Mouse (Mus musculus): ENCODE measurements around the gene Hps4.
"Not testable (repeated sequence)": the region's sequence is repeated elsewhere in the genome, so short reads cannot be mapped to it uniquely, and the experiment has no call there.

Gene Hps4

DNA sequence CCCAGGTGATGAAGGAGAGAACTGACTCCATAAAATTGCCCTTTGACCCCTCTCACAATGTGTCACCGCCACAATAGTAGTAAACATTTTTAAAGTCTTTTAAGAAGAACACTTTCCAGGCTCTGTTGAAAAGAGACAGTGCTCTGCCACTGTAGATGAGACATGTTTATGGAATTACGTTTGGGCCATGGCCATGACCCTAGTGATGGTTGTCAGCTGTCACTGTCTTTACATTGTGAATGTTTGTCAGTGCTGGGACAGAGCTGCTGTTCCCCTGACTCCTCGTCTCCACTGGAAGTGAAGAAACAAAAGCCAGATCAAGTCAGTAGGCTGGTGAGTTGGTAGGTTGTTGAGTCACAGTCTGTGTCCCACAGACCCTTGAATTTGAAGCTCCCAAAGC, 59.6 kb downstream of the Hps4 start:
- DNase-seq (ENCODE audit: low spot score) = no peak

DNA sequence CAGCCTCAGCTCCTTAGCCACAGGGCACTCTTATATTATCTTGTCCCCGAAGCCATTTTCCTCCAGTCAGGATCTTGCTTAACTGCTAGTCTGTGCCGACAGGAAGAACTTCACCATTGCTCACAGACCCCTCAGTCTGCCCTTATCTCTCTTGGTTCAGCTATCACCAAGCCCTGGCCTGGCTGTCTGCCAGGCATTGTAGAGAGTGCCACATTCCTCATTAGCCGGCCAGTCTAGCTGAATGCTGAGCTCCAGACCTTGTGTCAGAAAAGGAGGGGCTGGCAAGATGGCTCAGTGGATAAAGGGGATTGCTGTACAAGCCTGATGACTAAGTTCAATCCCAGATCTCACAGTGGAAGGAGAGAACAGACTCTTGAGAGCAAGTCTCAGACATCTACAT, 63.1 kb downstream of the Hps4 start:
- DNase-seq (ENCODE audit: low spot score) = no peak

DNA sequence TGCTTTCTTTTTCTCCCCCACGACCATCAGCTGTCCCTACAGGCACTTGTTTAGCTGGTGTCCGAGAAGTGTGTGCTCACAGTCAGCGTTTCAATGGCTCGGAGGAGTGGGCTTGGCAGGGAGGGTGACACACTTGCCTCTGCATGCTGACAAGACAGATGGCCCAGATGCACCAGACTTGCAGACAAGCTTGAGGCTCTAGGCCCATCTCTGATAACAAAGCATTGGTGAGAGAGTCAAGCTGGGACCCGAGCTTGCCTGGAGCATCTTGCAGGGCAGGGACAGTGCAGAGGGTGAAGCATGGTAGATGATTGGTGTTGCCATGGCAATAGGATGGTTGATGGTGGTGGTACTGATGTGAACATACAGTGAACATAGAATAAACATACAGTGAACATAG, 66.4 kb downstream of the Hps4 start:
- DNase-seq (ENCODE audit: low spot score) = no peak

DNA sequence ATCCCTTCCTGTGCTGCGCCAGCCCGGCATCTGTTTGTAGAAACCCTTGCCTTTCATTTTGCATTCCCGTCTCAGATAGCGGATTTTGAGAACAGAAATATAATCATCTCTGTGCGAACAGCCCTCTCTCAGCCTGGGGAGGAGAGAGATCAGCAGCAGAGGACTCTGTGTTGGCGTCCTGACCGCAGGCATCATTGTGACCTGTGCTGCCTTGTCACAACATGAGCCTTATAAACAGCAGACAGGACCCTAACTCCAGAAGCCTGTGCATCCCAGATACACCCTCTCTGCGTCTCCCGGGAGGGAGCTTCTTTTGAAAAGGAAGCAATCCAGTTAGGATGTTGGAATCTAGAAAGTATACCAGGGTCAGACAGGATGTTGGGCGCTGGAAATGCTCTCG, 68.2 kb downstream of the Hps4 start:
- DNase-seq (ENCODE audit: low spot score) = no peak

DNA sequence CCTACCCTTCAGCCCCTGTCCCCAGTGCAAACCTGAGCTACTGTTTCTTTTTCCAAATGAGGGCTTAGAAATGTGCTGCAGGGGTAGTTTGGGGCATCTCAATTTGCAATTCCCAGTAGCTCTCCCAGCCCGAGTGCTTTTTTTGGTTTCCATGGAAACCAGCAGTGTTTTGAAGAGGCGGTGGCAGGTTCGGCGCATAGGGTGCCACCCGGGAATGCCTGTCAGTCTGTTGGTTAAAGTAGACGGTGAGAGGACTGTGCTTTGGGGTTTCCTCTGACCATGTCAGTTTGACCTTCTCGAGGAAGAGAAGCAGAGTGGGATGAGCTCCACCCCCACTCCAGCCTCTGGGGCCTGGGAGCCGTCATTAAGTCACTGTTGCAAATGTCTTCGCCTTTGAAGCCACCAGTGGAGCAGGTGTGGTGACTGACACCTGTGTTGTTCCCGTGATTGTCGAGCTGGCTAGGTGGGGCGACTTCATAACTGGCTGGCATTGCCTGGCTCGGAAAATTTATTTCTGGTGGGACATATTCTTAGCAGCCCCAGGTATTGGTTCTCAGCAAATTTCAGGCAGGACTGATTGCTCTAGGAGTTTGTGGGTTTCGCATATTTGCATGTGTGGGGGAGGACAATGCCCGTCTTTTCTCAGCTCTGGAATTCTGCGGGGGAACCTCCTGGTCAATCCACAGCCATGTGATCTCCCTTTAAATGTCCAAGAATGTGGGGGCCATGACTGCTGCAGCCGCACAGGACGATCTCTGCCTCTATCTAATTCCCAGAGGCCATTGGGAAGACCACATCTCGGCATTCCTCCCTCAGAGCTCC, 68.8 kb downstream of the Hps4 start:
- DNase-seq (ENCODE audit: low spot score) = no peak

DNA sequence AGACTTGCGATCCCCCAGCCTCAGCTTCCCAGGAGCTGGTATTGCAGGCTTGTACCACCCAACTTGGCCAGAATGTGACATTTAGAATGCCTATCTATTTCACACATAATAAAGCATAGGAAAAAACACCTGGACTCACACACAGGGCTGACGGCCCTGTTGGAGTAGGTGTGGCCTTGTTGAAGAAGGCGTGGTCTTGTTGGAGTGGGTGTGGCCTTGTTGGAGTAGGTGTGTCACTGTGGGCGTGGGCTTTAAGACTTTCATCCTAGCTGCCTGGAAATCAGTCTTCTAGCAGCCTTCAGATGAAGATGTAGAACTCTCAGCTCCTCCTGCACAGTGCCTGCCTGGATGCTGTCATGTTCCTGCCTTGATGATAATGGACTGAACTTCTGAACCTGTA, 69.9 kb downstream of the Hps4 start:
- not testable (repeated sequence) for DNase-seq (ENCODE audit: low spot score)

DNA sequence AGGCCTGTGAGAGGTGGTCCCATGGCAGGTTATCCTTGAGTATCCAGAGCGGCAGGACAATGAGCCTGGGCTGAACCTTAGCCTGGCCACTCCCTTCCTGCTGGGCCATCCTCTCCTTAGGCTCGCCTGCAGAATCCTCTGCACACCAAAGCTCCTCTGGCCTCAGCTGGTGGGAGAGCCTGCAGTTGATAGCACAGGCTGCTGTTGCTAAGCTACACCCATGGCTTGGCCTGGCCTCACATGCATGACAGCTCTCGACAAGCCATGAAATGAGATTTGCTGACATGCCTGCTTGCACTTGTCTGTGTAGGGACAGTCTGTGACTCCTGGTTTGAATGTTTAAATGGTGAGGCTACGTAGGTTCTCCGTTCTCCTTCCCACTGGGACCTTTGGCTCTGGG, 73.8 kb downstream of the Hps4 start:
- no peak for DNase-seq (ENCODE audit: low spot score)

DNA sequence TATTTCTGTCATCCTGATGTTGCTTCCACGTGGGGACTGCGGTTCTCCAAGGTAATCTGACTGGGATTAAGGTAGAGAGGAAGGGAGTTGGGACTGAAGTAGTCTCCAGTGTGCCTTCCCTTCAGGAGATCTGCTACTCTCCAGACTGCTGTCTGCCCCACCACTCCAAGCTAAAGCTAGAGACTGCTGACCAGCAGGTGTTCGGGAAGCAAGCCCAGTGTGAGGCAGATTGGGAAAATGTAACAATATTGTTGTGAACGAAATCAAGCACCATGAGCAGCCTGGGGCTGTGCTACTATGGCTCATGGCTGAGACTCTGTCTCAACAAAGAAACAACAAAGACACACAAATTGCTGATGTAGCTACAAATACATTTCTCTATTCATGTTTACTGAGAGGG, 75.1 kb downstream of the Hps4 start:
- no peak for DNase-seq (ENCODE audit: low spot score)

DNA sequence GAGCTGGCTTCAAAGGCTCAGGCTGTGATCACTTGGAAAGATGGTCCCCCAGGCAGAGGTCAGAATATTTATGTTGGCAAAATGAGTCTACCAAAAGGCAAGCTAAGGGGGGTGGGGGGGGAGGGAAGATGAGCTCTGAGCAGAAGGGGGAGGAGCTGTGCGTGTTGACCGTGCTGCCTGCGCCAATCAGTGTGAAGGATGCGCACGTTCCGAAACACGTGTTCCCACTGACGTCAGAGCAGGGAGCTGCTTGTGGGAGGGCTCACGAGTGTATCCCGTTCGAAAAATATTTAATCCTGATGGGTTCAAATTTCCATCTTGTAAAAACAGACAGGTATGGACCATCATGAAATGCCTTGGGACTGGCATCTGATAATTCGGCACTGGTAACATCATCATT, 76.7 kb downstream of the Hps4 start:
- no peak for DNase-seq (ENCODE audit: low spot score)

DNA sequence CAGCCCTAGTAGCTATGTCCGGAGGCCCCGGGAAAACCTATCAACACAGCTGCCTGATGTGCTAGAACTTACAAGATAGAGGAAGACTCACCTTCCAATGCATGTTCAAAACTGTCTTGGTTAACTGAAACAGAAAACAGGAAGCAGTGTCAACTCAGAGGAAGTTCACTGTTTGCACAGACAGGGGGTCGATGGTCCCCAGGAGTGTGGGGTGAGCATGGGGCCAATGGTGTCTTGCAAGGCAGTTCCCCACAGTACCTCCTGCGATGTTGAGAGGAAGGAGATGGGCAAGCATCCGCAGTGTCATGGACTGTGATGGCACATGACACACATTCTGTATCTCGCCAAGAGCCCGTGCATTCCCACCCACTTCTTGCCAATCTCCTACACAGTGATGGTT, 83.8 kb downstream of the Hps4 start:
- DNase-seq (ENCODE audit: low spot score) = no peak

DNA sequence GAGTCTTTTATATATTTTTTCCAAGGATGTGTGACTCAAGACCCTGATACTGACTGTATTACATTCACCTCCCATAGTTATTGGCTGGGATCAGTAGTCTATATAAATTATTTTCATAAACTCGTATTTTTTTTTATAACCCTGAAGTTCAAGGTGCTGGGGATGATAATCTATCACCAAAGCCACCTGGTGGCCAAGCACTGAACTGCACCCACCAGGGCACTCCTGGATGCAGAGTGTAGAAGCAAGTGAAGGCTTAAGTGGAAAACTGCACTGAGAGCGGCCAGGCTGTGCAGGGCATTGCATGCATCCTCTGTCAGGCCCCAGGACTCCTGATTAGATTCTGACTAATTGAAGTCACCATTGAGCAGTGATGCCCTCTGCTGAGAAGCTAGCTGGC, 84.4 kb downstream of the Hps4 start:
- DNase-seq (ENCODE audit: low spot score) = no peak

All from ovary, adult 18-20 months (tissue).